Mouse (Mus musculus) lung, adult 2 months (tissue): ENCODE data around the gene Mapk8. TPM values are rescaled to one million over a fixed set of nuclear protein-coding genes. Genes with fewer than 3 reads are reported as not detected.

Source experiments
- DNase-seq: peaks from one replicate; pipeline ENCODE4 v3.0.0; 2022
- H3K4me1 ChIP-seq: fragments of 200-500 bp; 2 replicates; pipeline ENCODE4 v1.6.1; 2011; ENCODE audit warnings: low read length; ENCODE audit not compliant: control insufficient read depth, insufficient read depth
- H3K4me3 ChIP-seq: fragments of 200-500 bp; replicated peaks from 2 replicates; pipeline ENCODE3; 2011; ENCODE audit warnings: low read depth, mild to moderate bottlenecking, control low read depth, low read length; ENCODE audit errors: extremely low read depth
- CTCF ChIP-seq: fragments of 200-500 bp; IDR thresholded peaks from 2 replicates; pipeline ENCODE4 v1.5.1; 2011; ENCODE audit warnings: mild to moderate bottlenecking, low read length, control low read depth; ENCODE audit not compliant: insufficient read depth
- POLR2A ChIP-seq: fragments of 200-500 bp; IDR thresholded peaks from 2 replicates; pipeline ENCODE4 v1.6.1; 2011; ENCODE audit warnings: low read depth, mild to moderate bottlenecking, control low read depth, low read length, borderline replicate concordance; ENCODE audit errors: extremely low read depth
- WGBS: fragments of 180-500 bp; shearing (Covaris S2); methylation state at CpG from one replicate; pipeline ENCODE4 v1.1.7; 2018; 5-methylcytosine and 5-hydroxymethylcytosine counted together
- polyA plus RNA-seq: library from polyadenylated mRNA; depleted of rRNA; stranded (reverse); fragments of >200 nt; gene quantifications from 2 replicates; pipeline ENCODE4 v1.2.3, GENCODE M21; 2012; rRNA removed

Gene Mapk8
- 9.2 and 10.8 TPM in 2 replicates for polyA plus RNA-seq

GRCm38 (mm10) chr14:33447027-33447569 is at the start of gene Mapk8:
Mapk8 (minus strand) TSS chr14:33447158.
- H3K4me1 ChIP-seq = peaks cover 8% of the 10 kb centered on the region; the same call in 1 of the 2 replicates
- under 1% methylated on average over 68 of the region's 70 CpGs for WGBS
- peak; percentile 99 for DNase-seq
- TF ChIP-seq POLR2A = peak; percentile 84
- TF ChIP-seq CTCF = no peak
- peak within 1 kb of the TSS; percentile 86 for H3K4me3 ChIP-seq

- 70% methylated on average over 4 of the region's 4 CpGs for WGBS
- DNase-seq = no peak
- TF ChIP-seq POLR2A (no peak), CTCF (no peak)
- Histone ChIP-seq H3K4me3 (no peak overlapping the region), H3K4me1 (0 out of 2 replicates have a peak, but pooled peaks cover 4% of the 10 kb centered on the region)
Measured at GRCm38 (mm10) chr14:33495226-33495625, 48.3 kb upstream of the Mapk8 start.

- H3K4me3 ChIP-seq = no peak overlapping the region
- no peaks in the 10 kb centered on the region for H3K4me1 ChIP-seq
- DNase-seq = no peak
- TF ChIP-seq POLR2A (no peak), CTCF (no peak)
- 58% methylated on average over 15 of the region's 15 CpGs for WGBS
Measured at GRCm38 (mm10) chr14:33487805-33488550, 41.0 kb upstream of the Mapk8 start.

- no peak overlapping the region for H3K4me3 ChIP-seq
- H3K4me1 ChIP-seq = no peaks in the 10 kb centered on the region
- no peak for DNase-seq
- WGBS = 65% methylated on average over 3 of the region's 3 CpGs
- TF ChIP-seq CTCF (no peak), POLR2A (no peak)
Measured at GRCm38 (mm10) chr14:33481991-33482390, 35.0 kb upstream of the Mapk8 start.

- no peak for DNase-seq
- WGBS = 12% methylated on average over 3 of the region's 3 CpGs
- no peaks in the 10 kb centered on the region for H3K4me1 ChIP-seq
- no peak overlapping the region for H3K4me3 ChIP-seq
- no peak for TF ChIP-seq CTCF
- TF ChIP-seq POLR2A = no peak
Measured at GRCm38 (mm10) chr14:33476094-33476760, 29.3 kb upstream of the Mapk8 start.

- WGBS = 27% methylated on average over 2 of the region's 2 CpGs
- no peaks in the 10 kb centered on the region for H3K4me1 ChIP-seq
- no peak for DNase-seq
- TF ChIP-seq POLR2A (no peak), CTCF (no peak)
- H3K4me3 ChIP-seq = no peak overlapping the region
Measured at GRCm38 (mm10) chr14:33474461-33474860, 27.5 kb upstream of the Mapk8 start.

- WGBS = 49% methylated on average over 3 of the region's 3 CpGs
- Histone ChIP-seq H3K4me3 (no peak within 1 kb of the TSS), H3K4me1 (no peaks in the 10 kb centered on the region)
- DNase-seq = no peak
- no peak for TF ChIP-seq CTCF
- TF ChIP-seq POLR2A = no peak
Measured at GRCm38 (mm10) chr14:33471331-33471730, 24.4 kb upstream of the Mapk8 start, which contains the start of gene Frmpd2. Frmpd2 (plus strand) TSS chr14:33471696.

GRCm38 (mm10) chr14:33467766-33468165 is 20.8 kb upstream of the Mapk8 start:
- WGBS = 66% methylated on average over 6 of the region's 6 CpGs
- no peak for DNase-seq
- Histone ChIP-seq H3K4me3 (no peak overlapping the region), H3K4me1 (no peaks in the 10 kb centered on the region)
- no peak for TF ChIP-seq CTCF
- no peak for TF ChIP-seq POLR2A

- Histone ChIP-seq H3K4me3 (no peak overlapping the region), H3K4me1 (no peaks in the 10 kb centered on the region)
- TF ChIP-seq POLR2A = no peak
- no peak for DNase-seq
- 71% methylated on average over 3 of the region's 3 CpGs for WGBS
Measured at GRCm38 (mm10) chr14:33463658-33464057, 16.7 kb upstream of the Mapk8 start.
